Mouse (Mus musculus): ENCODE measurements around the gene Reg4.
A peak's percentile ranks its signal among the peaks of the same experiment; 100 is the strongest.

The Reg4 gene

DNA sequence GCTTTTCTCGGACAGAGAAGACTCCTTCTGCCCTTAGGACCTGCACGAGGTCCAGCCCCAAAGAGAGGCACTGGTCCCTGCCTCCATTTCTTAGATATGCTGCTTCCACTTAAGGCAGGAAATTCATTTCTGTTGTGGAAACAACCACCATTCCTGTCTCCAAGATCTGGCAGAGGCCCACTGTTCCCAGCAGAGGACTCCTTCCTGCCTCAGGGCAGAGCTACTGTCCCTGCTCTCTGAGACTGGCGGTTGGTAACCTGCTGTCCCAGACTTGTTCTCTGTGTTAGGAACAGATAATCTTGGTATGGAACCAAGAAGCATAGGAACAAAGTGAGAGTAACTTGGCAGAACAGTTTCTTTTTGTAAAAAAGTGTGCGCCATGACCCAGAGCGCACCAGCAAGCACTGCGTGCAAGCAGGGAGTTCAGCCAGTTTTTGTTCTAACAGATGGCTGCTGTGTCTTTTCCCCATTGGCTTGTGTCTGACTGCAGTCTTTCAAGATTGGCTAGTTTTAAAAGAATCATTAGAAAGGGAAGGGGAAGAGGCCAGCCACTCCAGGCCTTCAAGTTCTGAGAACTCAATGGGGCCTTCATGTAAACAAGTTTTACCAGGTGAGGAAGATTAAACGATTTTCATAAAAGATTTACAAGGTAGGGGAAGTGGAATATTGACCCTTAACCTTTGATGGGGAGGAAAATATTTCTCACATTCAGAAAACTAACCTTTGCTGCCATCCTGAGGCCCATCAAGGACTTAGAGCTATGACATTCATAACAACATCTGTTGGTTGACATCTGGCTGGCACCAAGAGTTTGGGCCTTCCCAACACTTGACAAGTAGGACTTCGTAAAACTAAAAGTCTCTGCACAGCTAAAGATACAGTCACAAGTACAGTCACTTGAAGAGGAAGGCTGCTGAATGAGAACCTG, 33.0 kb downstream of the Reg4 start:
- TF ChIP-seq GATA4 (IDR thresholded peaks at IDR 0.05; ENCODE audit: insufficient replicate concordance, low read length), result no peak

DNA sequence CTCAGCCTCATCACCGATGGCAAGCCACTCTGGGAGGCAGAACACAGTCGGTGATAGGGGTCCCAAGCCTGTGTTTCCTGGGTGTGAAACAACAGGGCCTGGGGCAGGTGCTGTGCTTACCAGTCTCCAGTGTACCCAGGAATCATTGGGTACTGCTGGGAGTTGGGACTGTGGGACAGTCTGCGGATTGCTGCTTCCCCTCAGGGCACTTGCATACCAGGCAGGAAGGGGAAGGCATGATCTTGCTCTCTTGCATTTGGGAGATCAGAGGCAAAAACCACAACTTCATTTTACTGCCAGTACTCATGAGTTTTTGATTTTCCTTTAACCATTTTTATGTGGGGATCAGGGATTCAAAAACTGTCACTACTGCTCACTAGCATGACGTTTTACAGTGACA, 36.8 kb downstream of the Reg4 start:
- no peak for TF ChIP-seq GATA4 (IDR thresholded peaks at IDR 0.05; ENCODE audit: insufficient replicate concordance, low read length)

DNA sequence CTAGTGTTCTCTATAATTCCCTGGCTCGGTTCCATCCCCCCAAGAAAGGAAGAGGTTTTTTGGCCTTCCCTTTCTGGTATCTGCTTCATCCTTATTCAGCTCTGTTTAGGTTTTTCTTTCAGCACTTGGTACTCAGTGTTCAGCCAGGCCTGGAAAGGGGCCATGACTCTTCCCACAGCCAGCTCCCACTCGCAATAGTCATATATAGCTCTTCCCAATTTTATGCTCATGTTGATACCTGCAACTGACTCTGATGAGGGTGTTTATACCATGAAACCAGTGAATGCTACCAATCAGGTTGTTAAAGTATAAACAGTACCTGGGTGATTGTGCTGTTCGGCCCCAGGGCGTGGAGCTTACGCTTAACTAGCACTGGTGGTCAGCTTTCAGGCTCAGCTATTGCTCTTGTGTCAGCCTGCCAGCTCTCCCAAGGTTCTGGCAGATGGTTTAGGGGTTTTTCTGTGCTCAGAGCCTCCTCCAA, 37.4 kb downstream of the Reg4 start:
- no peak for TF ChIP-seq GATA4 (IDR thresholded peaks at IDR 0.05; ENCODE audit: insufficient replicate concordance, low read length)

DNA sequence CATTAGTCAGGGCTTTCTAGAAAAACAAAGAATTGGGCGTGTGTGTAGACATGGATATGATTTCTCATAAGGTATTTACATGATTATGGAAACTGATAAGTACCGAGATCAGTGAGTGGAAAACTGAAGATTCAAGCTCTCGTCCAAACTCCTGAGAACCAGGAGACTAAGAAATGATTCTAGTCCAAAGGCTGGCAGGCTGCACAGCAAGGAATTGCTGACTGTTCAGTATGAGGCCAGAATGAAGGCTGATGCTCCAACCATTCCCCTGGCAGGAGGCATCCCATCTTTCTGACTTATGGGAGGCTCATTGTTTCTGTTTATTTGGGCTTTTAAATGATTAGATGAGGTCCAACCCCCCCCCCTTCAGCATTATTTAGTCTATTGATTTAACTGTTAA, 38.6 kb downstream of the Reg4 start:
- TF ChIP-seq GATA4 (IDR thresholded peaks at IDR 0.05; ENCODE audit: insufficient replicate concordance, low read length), result no peak

DNA sequence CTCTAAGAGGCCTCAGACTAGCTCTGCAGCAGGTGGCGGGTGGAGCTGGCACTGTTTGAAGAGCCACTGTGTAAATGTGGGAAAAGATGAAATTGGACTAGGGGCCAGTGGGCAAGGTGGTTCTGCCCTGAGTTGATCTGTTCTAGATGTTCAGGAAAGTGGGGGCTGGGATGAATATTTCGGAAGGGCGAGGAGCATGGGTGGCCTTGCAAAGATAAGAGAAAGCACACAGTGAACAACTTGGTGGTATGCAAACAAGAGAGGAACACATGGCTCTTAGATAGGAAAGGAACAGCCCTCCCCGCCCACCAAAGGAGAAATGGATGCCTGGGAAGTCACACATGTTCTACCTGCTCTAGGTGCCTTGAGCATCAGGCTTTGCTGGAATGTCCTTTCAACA, 39.5 kb downstream of the Reg4 start:
- TF ChIP-seq GATA4 (IDR thresholded peaks at IDR 0.05; ENCODE audit: insufficient replicate concordance, low read length), result peak; percentile 23; the same call in 1 of the 2 replicates

DNA sequence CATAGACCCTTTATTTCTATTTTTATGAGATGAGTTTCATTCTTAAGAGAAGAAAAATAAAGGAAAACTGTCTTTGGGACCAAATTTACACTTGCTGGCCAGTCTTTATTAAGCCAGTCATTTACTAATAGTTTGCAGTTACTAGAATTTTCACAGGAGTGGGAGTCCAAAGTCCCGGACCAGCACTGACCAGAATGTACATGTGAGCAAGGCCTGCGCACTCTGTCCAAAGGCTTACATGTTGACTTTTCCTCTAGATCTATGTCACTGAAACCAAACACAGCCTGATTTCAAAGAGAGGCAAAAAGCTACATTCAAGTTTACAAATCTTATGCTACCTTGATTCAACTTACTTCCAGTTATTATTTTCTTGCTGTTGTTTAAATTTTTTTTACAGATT, 40.2 kb downstream of the Reg4 start:
- no peak for TF ChIP-seq GATA4 (IDR thresholded peaks at IDR 0.05; ENCODE audit: insufficient replicate concordance, low read length)

DNA sequence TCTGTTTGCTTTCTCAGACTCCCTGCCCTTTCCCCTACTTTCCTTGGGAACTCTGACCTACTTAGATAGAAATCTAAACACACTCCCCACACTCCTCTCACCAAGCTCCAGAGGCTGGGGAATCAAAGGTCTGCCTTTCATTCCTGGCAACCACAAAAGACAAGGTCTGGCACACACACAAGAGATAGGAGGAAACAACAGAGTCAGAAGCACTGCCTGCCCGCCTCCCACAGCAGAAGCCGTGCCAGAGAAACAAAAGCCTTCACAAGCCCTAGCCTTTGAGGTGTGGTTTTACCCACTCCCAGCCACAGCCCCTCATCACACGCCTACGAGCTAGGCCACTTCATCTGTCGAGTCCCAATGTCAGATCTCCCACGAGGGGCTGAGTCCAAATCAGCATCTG, 45.3 kb downstream of the Reg4 start:
- TF ChIP-seq GATA4 (IDR thresholded peaks at IDR 0.05; ENCODE audit: insufficient replicate concordance, low read length), result peak; percentile 99

DNA sequence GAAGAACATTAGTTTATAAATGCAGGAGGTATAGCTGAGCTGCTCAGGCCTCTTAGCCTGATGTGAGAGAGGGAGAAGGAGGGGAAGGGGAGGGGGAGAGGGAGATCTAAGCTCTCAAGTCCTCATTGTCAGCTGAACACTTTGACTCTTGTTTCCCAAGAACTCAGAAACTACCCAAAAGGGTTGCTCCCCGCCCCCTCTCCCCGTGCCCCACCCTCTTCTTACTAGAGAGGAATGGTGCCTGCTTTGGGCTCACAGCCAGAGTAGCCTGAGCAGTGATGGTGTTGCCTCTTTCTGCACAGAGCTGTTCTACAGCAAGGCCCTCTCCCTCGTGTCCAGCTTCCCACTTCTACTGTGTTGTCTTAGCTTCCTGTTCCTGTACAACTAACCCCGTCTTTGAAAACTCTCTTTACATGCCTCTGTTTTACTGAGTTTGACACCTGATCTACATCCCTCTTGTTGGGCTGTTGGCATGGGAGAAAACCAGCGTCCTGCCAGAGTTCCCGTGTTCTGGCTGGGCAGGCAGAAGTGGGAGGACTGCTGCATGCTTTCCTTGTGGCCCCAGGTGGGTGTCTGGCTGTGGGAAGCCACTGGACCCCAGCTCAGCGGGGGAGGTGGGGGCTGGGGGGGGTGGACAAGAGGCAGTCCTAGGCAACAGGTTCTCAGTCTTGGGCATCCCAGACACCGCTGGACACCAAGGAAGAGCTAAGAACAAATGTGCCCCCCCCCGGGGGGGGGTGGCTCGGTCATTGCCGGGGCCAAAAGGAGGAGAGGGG, 51.9 kb downstream of the Reg4 start:
- no peak for TF ChIP-seq GATA4 (IDR thresholded peaks at IDR 0.05; ENCODE audit: insufficient replicate concordance, low read length)

DNA sequence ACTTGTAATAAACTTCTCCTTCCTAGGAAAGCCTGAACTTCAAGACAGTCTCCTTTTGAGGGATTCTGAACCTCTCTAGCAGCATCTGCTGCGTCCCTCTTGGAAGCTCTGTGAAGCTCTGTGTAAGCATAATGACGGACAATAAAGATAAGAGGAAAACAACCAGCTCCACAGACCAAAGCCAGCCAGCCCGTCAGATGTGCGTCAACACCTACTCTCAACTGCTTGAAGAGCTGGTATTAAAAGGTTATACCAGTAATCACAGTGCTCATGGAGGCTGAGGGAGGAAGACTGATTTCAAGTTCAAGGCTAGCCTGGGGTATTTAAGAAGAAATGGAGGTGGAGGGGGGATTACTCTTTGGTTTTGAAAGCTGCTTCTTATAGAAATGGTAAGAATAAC, 57.7 kb downstream of the Reg4 start:
- TF ChIP-seq GATA4 (IDR thresholded peaks at IDR 0.05; ENCODE audit: insufficient replicate concordance, low read length), result no peak

DNA sequence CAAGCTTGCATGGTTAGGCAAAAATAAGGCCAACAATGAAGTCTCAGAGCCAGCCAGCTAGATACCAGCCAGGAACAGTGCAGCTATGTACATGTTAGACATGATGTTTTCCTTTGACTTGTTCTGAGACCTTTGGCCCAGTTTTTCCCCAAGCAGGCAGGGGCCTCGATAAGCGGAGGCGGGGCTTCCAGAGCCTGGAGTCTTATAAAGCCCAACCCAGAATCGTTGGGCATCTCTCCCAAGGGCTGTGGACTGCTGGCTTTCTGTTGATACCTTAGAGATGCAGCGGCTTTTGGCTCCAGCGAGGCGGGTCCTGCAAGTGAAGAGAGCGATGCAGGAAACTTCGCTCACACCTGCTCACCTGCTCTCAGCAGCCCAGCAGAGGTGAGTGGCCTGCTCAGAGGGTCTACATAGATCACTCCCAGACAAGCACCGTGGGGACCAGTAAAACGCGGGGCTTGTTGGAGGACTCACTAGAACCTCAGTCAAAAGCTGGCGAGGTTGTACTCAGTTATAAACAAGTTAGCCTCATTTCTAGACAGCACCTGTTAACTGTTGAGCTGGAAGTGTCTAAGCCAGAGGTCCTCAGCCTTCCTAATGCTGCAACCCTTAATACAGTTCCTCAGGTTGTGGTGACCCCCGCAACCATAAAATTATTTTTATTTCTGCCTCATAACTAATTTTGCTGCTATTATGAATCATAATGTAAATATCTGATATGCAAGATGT, 58.4 kb downstream of the Reg4 start, which contains the start of gene Hmgcs2:
Gene Hmgcs2, plus strand, starts transcription at position 232 of the 729 bp plus-strand sequence.
- TF ChIP-seq GATA4 (IDR thresholded peaks at IDR 0.05; ENCODE audit: insufficient replicate concordance, low read length), result peak; percentile 70; the same call in 1 of the 2 replicates

DNA sequence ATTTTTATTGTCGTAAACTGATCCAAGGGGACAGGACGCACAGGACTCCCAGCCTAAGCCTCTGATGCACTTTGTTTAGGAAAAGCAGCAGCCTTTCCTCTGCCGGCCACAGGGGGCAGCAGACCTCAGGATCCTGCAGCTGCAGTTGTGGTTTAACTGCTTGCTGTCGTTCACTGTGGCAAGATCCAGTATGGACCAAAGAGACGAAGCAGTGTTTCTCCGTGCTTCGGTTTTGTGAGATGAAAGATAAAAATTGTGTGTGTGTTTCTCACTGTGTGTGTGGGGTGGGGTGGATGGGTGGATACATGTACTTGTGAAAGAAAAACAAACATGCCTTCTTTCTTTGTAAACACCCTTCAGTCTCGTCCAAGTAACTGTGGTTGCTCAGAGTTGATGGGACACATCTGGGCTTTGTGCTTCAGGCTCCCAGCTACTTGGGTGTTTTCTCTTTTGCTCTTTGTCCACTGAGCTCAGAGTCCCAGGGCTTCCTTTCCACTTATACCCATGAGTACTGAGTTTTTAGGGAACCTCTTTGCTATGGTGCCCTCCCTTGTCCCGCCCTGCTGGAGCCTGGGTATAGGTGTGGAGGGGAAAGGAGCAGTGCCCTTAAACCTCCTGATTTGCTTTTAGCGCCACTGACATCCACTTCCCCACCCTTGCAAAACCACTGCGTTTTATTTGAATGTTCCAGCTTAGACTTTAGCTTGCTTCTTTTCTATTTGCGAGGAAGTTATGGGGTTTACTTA, 59.1 kb downstream of the Reg4 start:
- TF ChIP-seq GATA4 (IDR thresholded peaks at IDR 0.05; ENCODE audit: insufficient replicate concordance, low read length), result no peak

DNA sequence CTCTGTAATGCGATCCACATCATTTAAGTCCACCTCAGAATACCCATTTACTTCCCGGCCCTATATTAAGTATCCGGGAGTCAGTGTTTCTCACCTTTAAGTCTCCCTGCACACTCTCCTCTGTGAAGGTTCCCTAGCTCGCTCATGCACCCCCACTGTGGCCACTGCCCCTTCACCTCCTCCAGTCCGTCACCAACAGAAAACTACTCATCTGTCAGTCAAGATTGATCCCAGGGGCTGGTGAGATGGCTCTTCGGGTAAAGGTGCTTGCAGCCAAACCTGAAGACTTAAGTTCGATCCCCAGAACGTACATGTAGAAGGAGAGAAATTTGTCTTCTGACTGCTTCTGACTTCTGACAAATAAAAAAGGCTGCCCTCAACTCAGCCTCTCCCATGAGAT, 60.5 kb downstream of the Reg4 start:
- no peak for TF ChIP-seq GATA4 (IDR thresholded peaks at IDR 0.05; ENCODE audit: insufficient replicate concordance, low read length)

DNA sequence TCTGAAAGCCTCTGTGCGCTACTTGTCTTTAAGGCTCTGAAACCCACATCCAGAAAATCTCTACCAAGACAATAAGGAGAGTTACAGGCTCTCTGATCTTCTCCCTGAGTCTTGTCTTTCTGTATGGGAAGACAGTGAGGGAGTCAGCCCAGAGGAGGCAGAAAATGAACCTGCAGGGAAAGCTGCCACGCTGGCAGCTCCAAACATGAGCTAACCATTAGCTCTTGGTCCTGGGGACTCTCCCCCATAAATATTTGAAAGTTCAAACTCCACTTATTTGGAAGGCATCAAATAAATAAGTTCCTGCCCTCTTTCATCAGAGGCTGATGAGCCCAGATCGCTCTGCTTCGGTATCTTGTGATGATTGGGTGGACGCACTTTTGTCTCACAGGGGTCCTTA, 61.2 kb downstream of the Reg4 start:
- no peak for TF ChIP-seq GATA4 (IDR thresholded peaks at IDR 0.05; ENCODE audit: insufficient replicate concordance, low read length)

Data from liver, adult (tissue).